Mouse (Mus musculus) splenic B cell, adult 2 months (primary cell): ENCODE measurements around the gene Otud7b.

Experiments used
- DNase-seq: peaks from one replicate; pipeline ENCODE4 v3.0.0-alpha.2; 2011; ENCODE audit warnings: low read depth, low spot score
- H3K27me3 ChIP-seq: 2 replicates; pipeline ENCODE4 v1.6.1; 2012; ENCODE audit warnings: mild to moderate bottlenecking, low read length, moderate library complexity, mixed read lengths; ENCODE audit not compliant: control insufficient read depth, poor library complexity, insufficient read depth, severe bottlenecking
- H3K36me3 ChIP-seq: 2 replicates; pipeline ENCODE4 v1.6.1; 2012; ENCODE audit warnings: mild to moderate bottlenecking, low read length, moderate library complexity, mixed read lengths; ENCODE audit not compliant: control insufficient read depth, poor library complexity, insufficient read depth, severe bottlenecking

The Otud7b gene

DNA sequence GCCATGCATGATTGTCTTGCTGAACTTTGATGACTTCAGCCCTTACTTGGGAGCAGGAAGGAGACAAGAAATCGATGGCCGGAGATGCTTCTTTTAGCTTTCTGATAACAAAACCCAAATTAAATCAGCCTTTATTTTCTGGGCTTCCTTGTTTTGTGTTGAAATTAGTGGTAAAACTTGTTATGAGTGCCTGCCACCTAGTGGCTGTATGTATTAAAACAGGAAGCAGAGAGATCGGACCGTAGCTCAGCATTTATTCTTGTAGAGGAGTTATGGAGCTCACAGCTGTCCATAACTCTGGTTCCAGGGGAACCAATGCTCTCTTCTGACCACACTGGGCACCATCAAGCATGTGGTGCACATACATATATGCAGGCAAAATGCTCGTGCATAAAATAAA is 43.6 kb downstream of the Otud7b start:
- H3K36me3 ChIP-seq = peaks cover 21% of the 10 kb centered on the region; the same call in 1 of the 2 replicates
- peak; percentile 85 for DNase-seq
- H3K27me3 ChIP-seq = no peaks in the 10 kb centered on the region

- Histone ChIP-seq H3K36me3 (peaks cover 15% of the 10 kb centered on the region), H3K27me3 (no peaks in the 10 kb centered on the region)
- peak; percentile 26 for DNase-seq
Measured at GRCm38 (mm10) chr3:96151836-96152235, 47.5 kb downstream of the Otud7b start.

DNA sequence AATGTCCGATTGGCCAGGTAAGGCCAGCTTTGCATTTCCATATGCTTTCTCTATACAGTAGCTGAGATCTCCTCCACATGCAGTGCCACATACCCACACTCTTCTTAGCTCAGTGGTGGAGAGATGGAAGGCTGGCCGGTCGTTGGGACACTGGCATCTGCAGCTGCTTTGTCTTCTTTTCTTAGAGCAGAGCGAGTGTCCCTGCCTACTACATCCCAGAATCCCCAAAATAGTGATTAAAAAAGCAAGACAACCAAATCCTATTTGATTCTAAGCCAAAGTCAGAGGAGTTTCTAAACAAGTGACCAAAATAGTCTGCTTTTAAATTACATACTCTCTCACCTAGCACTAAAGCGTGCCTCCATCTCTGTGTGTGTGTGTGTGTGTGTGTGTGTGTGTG is 48.3 kb downstream of the Otud7b start:
- Histone ChIP-seq H3K36me3 (peaks cover 14% of the 10 kb centered on the region), H3K27me3 (no peaks in the 10 kb centered on the region)
- no peak for DNase-seq

- Histone ChIP-seq H3K27me3 (no peaks in the 10 kb centered on the region), H3K36me3 (peaks cover 14% of the 10 kb centered on the region)
- DNase-seq = no peak
Measured at GRCm38 (mm10) chr3:96155501-96155900, 51.2 kb downstream of the Otud7b start.

GRCm38 (mm10) chr3:96159820-96160219 is 55.5 kb downstream of the Otud7b start:
- peaks cover 5% of the 10 kb centered on the region for H3K36me3 ChIP-seq
- H3K27me3 ChIP-seq = no peaks in the 10 kb centered on the region
- no peak for DNase-seq

- H3K27me3 ChIP-seq = no peaks in the 10 kb centered on the region
- DNase-seq = no peak
Measured at GRCm38 (mm10) chr3:96160222-96160802, 56.0 kb downstream of the Otud7b start.

DNA sequence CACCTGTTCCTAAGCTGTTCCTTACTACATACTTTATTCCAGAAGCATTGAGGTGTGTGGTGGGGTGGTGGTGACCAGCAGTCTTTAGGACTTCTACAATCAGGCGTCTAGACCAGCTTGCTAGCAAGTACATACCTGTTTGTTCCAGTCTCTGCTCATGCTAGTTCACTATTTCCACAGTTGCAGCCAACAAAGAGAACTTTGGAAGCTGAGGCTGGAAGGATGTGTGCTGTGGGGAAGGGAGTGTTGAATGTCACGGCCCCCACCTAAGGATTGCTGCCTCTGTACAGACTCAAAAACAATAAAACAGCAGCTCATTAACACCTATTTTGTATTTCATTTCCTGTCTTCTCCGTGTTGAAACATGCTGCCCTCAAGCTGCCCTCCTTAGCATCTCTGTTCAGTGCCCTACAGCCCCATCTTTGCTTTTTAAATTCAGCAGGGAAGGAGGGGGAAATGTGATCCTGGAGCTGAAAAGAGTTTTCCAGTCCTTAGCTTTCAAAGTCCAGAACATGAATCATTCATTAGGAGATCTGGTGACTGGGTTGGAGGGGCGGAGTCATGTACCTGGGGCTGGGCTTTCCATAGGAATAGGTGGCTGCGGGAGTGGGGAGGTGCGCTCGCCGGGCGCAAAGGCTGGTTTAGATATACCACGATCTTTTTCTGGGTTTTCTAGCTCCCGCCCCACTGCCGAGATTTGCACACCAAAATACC is 56.6 kb downstream of the Otud7b start:
- 0 out of 2 replicates have a peak, but pooled peaks cover 2% of the 10 kb centered on the region for H3K36me3 ChIP-seq
- no peak for DNase-seq
- no peaks in the 10 kb centered on the region for H3K27me3 ChIP-seq

More at GRCm38 (mm10) chr3:96160222-96160802, 56.0 kb downstream of the Otud7b start:
- peaks cover 2% of the 10 kb centered on the region; the same call in 1 of the 2 replicates for H3K36me3 ChIP-seq

DNA sequence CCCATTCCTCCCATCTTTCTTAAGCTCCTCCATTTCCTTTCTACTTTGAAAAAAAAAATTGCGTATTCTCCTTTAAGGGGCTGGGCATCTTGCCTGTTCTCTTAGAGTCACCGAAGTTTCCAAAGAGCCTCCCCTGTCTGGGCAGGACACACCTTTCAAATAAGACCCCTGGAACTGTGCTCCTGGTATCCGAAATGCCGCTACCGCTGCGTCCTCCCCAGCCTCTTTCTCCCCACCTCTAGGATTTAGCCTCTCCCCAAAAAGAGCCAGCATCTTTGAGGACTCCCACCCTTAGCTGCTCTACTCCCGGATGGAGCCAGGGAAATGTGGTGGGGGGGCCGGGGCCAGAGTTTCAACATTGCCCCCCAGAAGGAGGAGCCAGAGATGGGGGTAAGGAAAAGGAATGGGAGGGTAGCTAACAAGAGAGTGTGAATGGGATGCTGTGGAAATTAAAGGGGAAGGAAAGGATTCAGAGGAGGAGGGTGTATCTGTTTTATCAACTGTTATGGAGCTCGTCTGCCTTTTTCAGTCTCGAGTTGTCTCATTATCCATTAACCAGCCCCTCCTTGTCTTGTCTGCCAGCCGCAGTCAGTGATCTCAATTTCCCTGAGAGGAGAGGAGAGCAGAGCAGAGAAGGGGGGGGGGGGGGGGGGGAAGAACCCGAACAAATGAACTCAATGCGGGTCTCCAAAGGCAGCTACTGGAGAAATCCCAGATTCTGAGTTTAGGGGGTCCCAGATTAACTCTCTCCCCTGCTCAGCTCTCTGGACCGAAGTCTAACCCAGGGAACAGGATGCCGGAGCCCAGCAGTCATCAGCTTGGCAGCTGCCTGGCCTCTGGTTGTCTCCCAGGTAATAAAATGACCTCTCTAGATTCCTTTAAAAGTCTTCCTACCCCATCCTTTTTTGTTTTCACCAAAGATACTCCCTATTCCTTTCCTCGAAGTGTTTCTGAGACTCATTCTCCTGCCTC is 57.8 kb downstream of the Otud7b start, which contains the start of gene Mtmr11:
Gene Mtmr11 (plus strand): TSS at position 136 of the 972 bp plus-strand sequence.
- Histone ChIP-seq H3K36me3 (0 out of 2 replicates have a peak, but pooled peaks cover 2% of the 10 kb centered on the region), H3K27me3 (no peaks in the 10 kb centered on the region)
- no peak for DNase-seq

- no peaks in the 10 kb centered on the region for H3K36me3 ChIP-seq
- no peak for DNase-seq
- no peaks in the 10 kb centered on the region for H3K27me3 ChIP-seq
Measured at GRCm38 (mm10) chr3:96163040-96163439, 58.7 kb downstream of the Otud7b start.

DNA sequence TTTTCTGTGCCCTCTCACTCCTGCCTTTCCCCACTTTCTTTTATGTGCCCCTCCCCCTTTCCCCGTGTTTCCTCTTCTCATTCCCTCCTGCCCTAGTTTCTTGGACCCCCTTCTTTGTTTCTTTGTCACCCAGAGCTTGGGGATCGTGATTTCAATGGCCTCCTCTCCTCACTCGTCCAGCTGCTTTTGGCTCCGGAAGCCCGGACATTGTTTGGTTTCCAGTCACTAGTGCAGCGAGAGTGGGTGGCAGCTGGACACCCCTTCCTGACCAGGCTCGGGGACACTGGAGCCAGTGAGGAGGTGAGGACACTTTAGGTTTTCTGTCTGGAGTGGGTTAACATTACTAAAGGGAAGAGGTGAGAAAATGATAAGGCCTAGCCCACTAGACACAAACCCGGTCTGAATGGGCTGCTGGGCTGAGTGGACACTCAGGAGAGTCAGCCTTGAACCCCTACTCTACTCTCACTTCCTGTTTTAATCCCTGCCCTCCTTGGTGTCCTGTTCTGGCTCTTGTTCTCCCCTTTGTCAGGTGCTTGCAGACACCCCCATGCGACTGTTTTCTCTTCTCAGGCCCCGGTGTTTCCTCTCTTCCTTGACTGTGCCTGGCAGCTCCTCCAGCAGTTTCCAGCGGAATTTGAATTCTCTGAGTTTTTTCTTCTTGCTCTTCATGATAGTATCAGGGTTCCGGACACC is 64.3 kb downstream of the Otud7b start:
- DNase-seq = no peak
- no peaks in the 10 kb centered on the region for H3K36me3 ChIP-seq

DNA sequence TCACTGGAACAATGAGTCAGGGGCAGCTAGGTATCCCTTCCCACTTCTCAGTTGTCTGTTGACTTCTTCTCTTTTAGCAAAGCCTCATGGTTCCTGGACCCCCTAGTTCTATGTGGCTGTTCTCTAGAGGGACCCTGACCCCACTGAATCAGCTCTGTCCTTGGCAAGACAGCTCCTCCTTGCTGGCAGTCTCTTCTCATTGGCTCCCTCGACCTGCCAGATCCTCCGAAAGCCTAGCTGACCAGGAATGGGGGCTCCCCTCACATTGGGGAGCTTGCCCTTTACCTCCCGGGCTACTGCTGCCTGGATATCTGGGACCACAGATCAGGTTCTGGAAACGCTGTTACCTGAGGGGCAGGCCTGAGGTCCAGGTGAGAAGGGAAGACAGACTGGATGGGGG is 65.9 kb downstream of the Otud7b start:
- no peak for DNase-seq
- Histone ChIP-seq H3K36me3 (0 out of 2 replicates have a peak, but pooled peaks cover 2% of the 10 kb centered on the region), H3K27me3 (no peaks in the 10 kb centered on the region)

More for the DNA sequence above, 64.3 kb downstream of the Otud7b start:
- H3K27me3 ChIP-seq = no peaks in the 10 kb centered on the region

DNA sequence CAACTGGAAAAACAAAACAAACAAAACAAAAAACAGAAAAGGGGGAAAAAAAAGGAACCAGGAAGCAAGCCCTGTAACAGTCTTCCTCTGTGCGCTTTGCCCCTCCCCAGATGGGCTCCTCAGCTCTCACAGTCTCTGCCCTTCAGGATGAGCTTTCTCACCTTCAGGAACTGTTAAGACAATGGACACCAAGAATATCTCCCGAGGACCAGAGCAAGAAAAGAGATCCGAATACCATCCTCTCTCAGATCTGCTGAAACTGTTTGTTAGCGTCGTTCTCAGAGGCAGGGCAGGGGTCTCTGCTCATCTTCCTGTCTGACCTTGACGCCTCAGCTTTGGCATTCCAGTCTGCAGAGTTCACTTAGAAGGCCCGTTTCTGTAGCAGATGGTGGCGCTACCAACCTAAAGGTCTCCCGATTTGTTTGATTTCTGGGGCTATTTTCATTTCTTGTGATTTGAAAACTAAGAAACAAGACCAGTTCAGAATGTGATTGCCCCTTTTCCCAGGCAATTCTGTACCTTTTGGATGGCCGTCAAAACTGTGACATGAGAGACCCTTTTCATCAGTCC is 66.7 kb downstream of the Otud7b start:
- no peak for DNase-seq
- Histone ChIP-seq H3K36me3 (peaks cover 6% of the 10 kb centered on the region; the same call in 1 of the 2 replicates), H3K27me3 (no peaks in the 10 kb centered on the region)

GRCm38 (mm10) chr3:96171583-96172196 is 67.4 kb downstream of the Otud7b start:
- Histone ChIP-seq H3K27me3 (no peaks in the 10 kb centered on the region), H3K36me3 (peaks cover 6% of the 10 kb centered on the region; the same call in 1 of the 2 replicates)
- DNase-seq = no peak
